Mouse (Mus musculus) stomach, embryonic 16.5 days (tissue): ENCODE data around the gene Rtn2. TPM values are rescaled to one million over a fixed set of nuclear protein-coding genes. Genes with fewer than 3 reads are reported as not detected.

ENCODE experiments used
- ATAC-seq: fragments of 200-750 bp; cut with Nextera tagmentation; 2 replicates; pipeline ENCODE4 v1.8.0; 2017; ENCODE audit warnings: moderate number of reproducible peaks, moderate TSS enrichment; ENCODE audit not compliant: insufficient read depth, low FRiP score
- H3K27ac ChIP-seq: fragments of 300-500 bp; sonication (generic); 2 replicates; pipeline ENCODE4 v1.5.1; 2014; ENCODE audit warnings: low read length
- H3K27me3 ChIP-seq: fragments of 300-500 bp; sonication (generic); 2 replicates; pipeline ENCODE4 v1.6.1; 2014; ENCODE audit warnings: low read length, control low read depth, mixed read lengths; ENCODE audit not compliant: control insufficient read depth, insufficient read depth
- H3K36me3 ChIP-seq: fragments of 300-500 bp; sonication (generic); 2 replicates; pipeline ENCODE4 v1.6.1; 2014; ENCODE audit warnings: low read length; ENCODE audit not compliant: control insufficient read depth, insufficient read depth
- H3K4me1 ChIP-seq: fragments of 300-500 bp; sonication (generic); 2 replicates; pipeline ENCODE4 v1.6.1; 2014; ENCODE audit warnings: low read length, control low read depth, mixed read lengths; ENCODE audit not compliant: control insufficient read depth, insufficient read depth
- H3K4me2 ChIP-seq: fragments of 300-500 bp; sonication (generic); 2 replicates; pipeline ENCODE4 v1.6.1; 2014; ENCODE audit warnings: low read depth, low read length, mixed read lengths
- H3K4me3 ChIP-seq: fragments of 300-500 bp; sonication (generic); replicated peaks from 2 replicates; pipeline ENCODE4 v1.5.1; 2014; ENCODE audit warnings: mild to moderate bottlenecking, low read length
- H3K9ac ChIP-seq: fragments of 300-500 bp; sonication (generic); 2 replicates; pipeline ENCODE4 v1.6.1; 2014; ENCODE audit warnings: low read length
- H3K9me3 ChIP-seq: fragments of 300-500 bp; sonication (generic); replicated peaks from 2 replicates; pipeline ENCODE4 v1.6.1; 2016; ENCODE audit warnings: low read length, control low read depth; ENCODE audit not compliant: control insufficient read depth
- WGBS: fragments of 180-500 bp; shearing (Covaris S2); extraction: QIAGEN DNeasy Blood & Tissue Kit; methylation state at CpG from one replicate; pipeline ENCODE4 v1.1.7; 2014; 5-methylcytosine and 5-hydroxymethylcytosine counted together
- polyA plus RNA-seq: library from polyadenylated mRNA; unstranded; fragments of >200 nt; fragmentation: Nextera tagmentation; extraction: Ambion mirVana; gene quantifications from 2 replicates; pipeline ENCODE4 v1.2.1, GENCODE M21; 2015

The Rtn2 gene
- polyA plus RNA-seq, 1 experiment from 2014 or later = 21.7 TPM

GRCm38 (mm10) chr7:19318676-19319075 lies 36.3 kb downstream of the Rtn2 start:
- WGBS = 65% methylated on average over 7 of the region's 7 CpGs
- ATAC-seq = no peak
- H3K4me2 ChIP-seq = no peak overlapping the region

GRCm38 (mm10) chr7:19319458-19319857 lies 37.0 kb downstream of the Rtn2 start:
- no peaks in the 10 kb centered on the region; the same call in none of the 2 replicates for H3K27me3 ChIP-seq
- peak overlapping the region; percentile 55 for H3K4me3 ChIP-seq
- no peaks in the 10 kb centered on the region for H3K36me3 ChIP-seq
- ATAC-seq = peak; percentile 62; the same call in 1 of the 2 replicates
- 15% methylated on average over 9 of the region's 9 CpGs for WGBS
- peaks cover 13% of the 10 kb centered on the region for H3K4me1 ChIP-seq
- H3K27ac ChIP-seq = no peak overlapping the region; the same call in 1 of the 2 replicates
- H3K9me3 ChIP-seq = no peaks in the 10 kb centered on the region
- H3K4me2 ChIP-seq = peak overlapping the region; percentile 87
- peak overlapping the region; percentile 70 for H3K9ac ChIP-seq

More at GRCm38 (mm10) chr7:19318676-19319075, 36.3 kb downstream of the Rtn2 start:
- no peak overlapping the region for H3K27ac ChIP-seq
- peaks cover 13% of the 10 kb centered on the region for H3K4me1 ChIP-seq
- H3K4me3 ChIP-seq = no peak overlapping the region
- no peak overlapping the region for H3K9ac ChIP-seq
- H3K36me3 ChIP-seq = no peaks in the 10 kb centered on the region
- H3K27me3 ChIP-seq = no peaks in the 10 kb centered on the region; the same call in none of the 2 replicates
- no peaks in the 10 kb centered on the region for H3K9me3 ChIP-seq

GRCm38 (mm10) chr7:19319906-19320305 lies 37.5 kb downstream of the Rtn2 start:
- Histone ChIP-seq H3K9ac (peak overlapping the region; percentile 70), H3K4me3 (peak overlapping the region; percentile 55), H3K4me1 (peaks cover 13% of the 10 kb centered on the region), H3K36me3 (no peaks in the 10 kb centered on the region), H3K27ac (no peak overlapping the region; the same call in 1 of the 2 replicates), H3K4me2 (peak overlapping the region; percentile 87), H3K9me3 (no peaks in the 10 kb centered on the region), H3K27me3 (no peaks in the 10 kb centered on the region; the same call in none of the 2 replicates)
- ATAC-seq = peak; percentile 93
- under 1% methylated on average over 41 of the region's 41 CpGs for WGBS

- H3K9ac ChIP-seq = peak overlapping the region; percentile 58; the same call in 1 of the 2 replicates
These were observed 38.2 kb downstream of the Rtn2 start for GRCm38 (mm10) chr7:19320637-19321036.

GRCm38 (mm10) chr7:19321464-19321863 lies 39.0 kb downstream of the Rtn2 start:
- H3K27me3 ChIP-seq = no peaks in the 10 kb centered on the region; the same call in 1 of the 2 replicates

More at GRCm38 (mm10) chr7:19320637-19321036, 38.2 kb downstream of the Rtn2 start:
- Histone ChIP-seq H3K27ac (no peak overlapping the region), H3K4me2 (peak overlapping the region; percentile 87), H3K36me3 (no peaks in the 10 kb centered on the region), H3K4me1 (peaks cover 13% of the 10 kb centered on the region), H3K27me3 (no peaks in the 10 kb centered on the region; the same call in 1 of the 2 replicates), H3K9me3 (no peaks in the 10 kb centered on the region), H3K4me3 (peak overlapping the region; percentile 55)
- no peak for ATAC-seq
- 37% methylated on average over 7 of the region's 7 CpGs for WGBS

GRCm38 (mm10) chr7:19322489-19322888 lies 40.1 kb downstream of the Rtn2 start:
- Histone ChIP-seq H3K4me1 (peaks cover 23% of the 10 kb centered on the region), H3K4me3 (no peak overlapping the region), H3K27ac (peak overlapping the region; percentile 16; the same call in 1 of the 2 replicates), H3K27me3 (no peaks in the 10 kb centered on the region; the same call in 1 of the 2 replicates), H3K9me3 (no peaks in the 10 kb centered on the region), H3K36me3 (no peaks in the 10 kb centered on the region), H3K4me2 (no peak overlapping the region), H3K9ac (no peak overlapping the region)
- WGBS = 31% methylated on average over 9 of the region's 9 CpGs
- ATAC-seq = no peak

More at GRCm38 (mm10) chr7:19321464-19321863, 39.0 kb downstream of the Rtn2 start:
- no peak for ATAC-seq
- no peaks in the 10 kb centered on the region for H3K9me3 ChIP-seq
- 41% methylated on average over 5 of the region's 5 CpGs for WGBS
- H3K9ac ChIP-seq = no peak overlapping the region
- no peaks in the 10 kb centered on the region for H3K36me3 ChIP-seq
- H3K27ac ChIP-seq = no peak overlapping the region
- H3K4me1 ChIP-seq = peaks cover 15% of the 10 kb centered on the region
- H3K4me3 ChIP-seq = no peak overlapping the region
- no peak overlapping the region for H3K4me2 ChIP-seq

- Histone ChIP-seq H3K9ac (no peak overlapping the region), H3K4me3 (no peak overlapping the region), H3K4me1 (peaks cover 26% of the 10 kb centered on the region), H3K27me3 (no peaks in the 10 kb centered on the region), H3K27ac (no peak overlapping the region), H3K9me3 (no peaks in the 10 kb centered on the region), H3K36me3 (no peaks in the 10 kb centered on the region), H3K4me2 (no peak overlapping the region)
- ATAC-seq = no peak
- WGBS = 86% methylated on average over 11 of the region's 11 CpGs
These were observed 41.8 kb downstream of the Rtn2 start for GRCm38 (mm10) chr7:19324221-19324620.

- Histone ChIP-seq H3K27ac (no peak overlapping the region), H3K9me3 (no peaks in the 10 kb centered on the region), H3K27me3 (no peaks in the 10 kb centered on the region), H3K4me3 (peak overlapping the region; percentile 51), H3K36me3 (no peaks in the 10 kb centered on the region), H3K4me2 (peak overlapping the region; percentile 73; the same call in 1 of the 2 replicates), H3K9ac (no peak overlapping the region), H3K4me1 (peaks cover 17% of the 10 kb centered on the region)
- ATAC-seq = no peak
- WGBS = 73% methylated on average over 21 of the region's 21 CpGs
These were observed 43.1 kb downstream of the Rtn2 start for GRCm38 (mm10) chr7:19325262-19326199.

- H3K4me1 ChIP-seq = peaks cover 17% of the 10 kb centered on the region
- H3K27ac ChIP-seq = peak overlapping the region; percentile 82
- H3K27me3 ChIP-seq = no peaks in the 10 kb centered on the region
- WGBS = 1% methylated on average over 19 of the region's 20 CpGs
- peak overlapping the region; percentile 51 for H3K4me3 ChIP-seq
- H3K9me3 ChIP-seq = no peaks in the 10 kb centered on the region
- ATAC-seq = peak; percentile 78
- peak overlapping the region; percentile 66 for H3K9ac ChIP-seq
- H3K36me3 ChIP-seq = no peaks in the 10 kb centered on the region
- H3K4me2 ChIP-seq = peak overlapping the region; percentile 73
These were observed 43.9 kb downstream of the Rtn2 start for GRCm38 (mm10) chr7:19326359-19326758.
